Mouse (Mus musculus) kidney, adult 2 months (tissue): Measurements from ENCODE around the gene Nfia.

Source experiments
- CTCF ChIP-seq: fragments of 200-500 bp; conservative IDR thresholded peaks from 2 replicates; pipeline ENCODE4 v1.5.1; 2011; ENCODE audit warnings: low read depth, mild to moderate bottlenecking, control low read depth, low read length, moderate library complexity, mixed read lengths; ENCODE audit not compliant: insufficient read depth, insufficient read length
- POLR2A ChIP-seq: fragments of 200-500 bp; IDR thresholded peaks from one replicate; pipeline ENCODE4 v1.6.1; 2011; ENCODE audit warnings: low read depth, low read length, control low read depth

DNA sequence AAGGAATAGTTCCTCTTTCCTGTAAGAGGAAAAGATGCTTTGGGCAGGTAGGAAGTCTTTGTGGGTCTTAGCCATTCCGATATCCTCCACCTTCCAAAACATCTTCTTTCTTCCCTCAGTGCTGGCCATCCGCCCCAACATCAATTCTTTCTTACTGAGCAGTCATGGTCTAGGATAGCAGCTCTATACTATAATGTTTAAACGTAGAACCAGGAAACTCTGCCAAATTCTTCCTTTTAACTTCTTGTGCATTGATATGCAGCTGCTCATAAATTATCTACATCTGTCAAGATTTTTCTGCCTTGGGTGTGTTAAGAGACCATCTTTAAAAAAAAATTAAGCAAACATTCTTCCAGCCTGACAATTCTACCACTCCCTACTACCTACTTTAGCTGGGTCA is 42.1 kb upstream of the Nfia start:
- TF ChIP-seq CTCF (no peak), POLR2A (no peak)
